In genomic region chr5:98184971-98185805, GRCm38 (mm10) we compare ENCODE assay signal across 9 mouse cellular contexts. TPM values are rescaled to one million over a fixed set of nuclear protein-coding genes. Genes with fewer than 3 reads are reported as not detected.
DNase-seq lines count a peak whose midpoint lies in the region; ATAC-seq and TF ChIP-seq lines count a peak whose summit lies in the region.
"Had no signal": no experiment of that assay in that cellular context is flagged by ENCODE, and none has a peak within 500 bp of the region (broad histone marks: within the 10 kb centered on the region; RNA-seq: fewer than 3 reads in every experiment).

No protein-coding gene starts in this region.

- H3K27me3 ChIP-seq in forebrain, embryonic 10.5 days (ENCODE audit: poor library complexity, severe bottlenecking) = peaks cover 100% of the 10 kb centered on the region
- H3K27me3 ChIP-seq in heart, postnatal 0 days (ENCODE audit: control insufficient read depth, insufficient read depth, low read length) = peaks cover 100% of the 10 kb centered on the region

- ATAC-seq in heart, postnatal 0 days (ENCODE audit: insufficient read depth, low read depth) = peak; percentile 84
- ATAC-seq in neutrophil, adult 5-6 weeks (ENCODE audit: extremely low read depth, insufficient number of reproducible peaks, low FRiP score, poor library complexity, severe bottlenecking) = peak; percentile 64

- TF ChIP-seq CTCF in heart, postnatal 0 days (IDR thresholded peaks at IDR 0.05; ENCODE audit: low read depth) = peak; percentile 69
- TF ChIP-seq CTCF in lung, adult 2 months (IDR thresholded peaks at IDR 0.05; ENCODE audit: insufficient read depth, low read length) = peak; percentile 44

- no peak for TF ChIP-seq POLR2A in lung, adult 2 months (IDR thresholded peaks at IDR 0.05; ENCODE audit: borderline replicate concordance, extremely low read depth, low read depth, low read length)

- peak overlapping the region; percentile 88 for H3K4me2 ChIP-seq in heart, postnatal 0 days (ENCODE audit: low read depth, low read length)

- peaks cover 2% of the 10 kb centered on the region for H3K4me1 ChIP-seq in brown adipose tissue, adult 24 weeks (ENCODE audit: control insufficient read depth, insufficient read depth, insufficient read length, low read length)
- H3K4me1 ChIP-seq in forebrain, embryonic 10.5 days = peaks cover 63% of the 10 kb centered on the region
- H3K4me1 ChIP-seq in heart, postnatal 0 days (ENCODE audit: control insufficient read depth, insufficient read depth) = peaks cover 5% of the 10 kb centered on the region; the same call in 1 of the 2 replicates
- H3K4me1 ChIP-seq in lung, adult 2 months (ENCODE audit: control insufficient read depth, insufficient read depth, low read length) = peaks cover 6% of the 10 kb centered on the region; the same call in 1 of the 2 replicates

- H3K9ac ChIP-seq in heart, postnatal 0 days (replicated peaks; ENCODE audit: low read depth, low read length) = no peak overlapping the region

- TF ChIP-seq EP300 in heart, postnatal 0 days (IDR thresholded peaks at IDR 0.05; ENCODE audit: low read depth) = no peak

- H3K9me3 ChIP-seq in forebrain, embryonic 10.5 days = no peaks in the 10 kb centered on the region
- no peaks in the 10 kb centered on the region for H3K9me3 ChIP-seq in heart, postnatal 0 days (replicated peaks; ENCODE audit: control insufficient read depth, low read length)

- no peaks in the 10 kb centered on the region for H3K36me3 ChIP-seq in forebrain, embryonic 10.5 days (replicated peaks)
- no peaks in the 10 kb centered on the region for H3K36me3 ChIP-seq in heart, postnatal 0 days (replicated peaks; ENCODE audit: control insufficient read depth, insufficient read depth, low read length)

- H3K27ac ChIP-seq in brown adipose tissue, adult 24 weeks (replicated peaks; ENCODE audit: low read depth, low read length) = no peak overlapping the region
- peak overlapping the region; percentile 65 for H3K27ac ChIP-seq in forebrain, embryonic 10.5 days
- no peak overlapping the region for H3K27ac ChIP-seq in heart, postnatal 0 days (ENCODE audit: low read depth)

- H3K4me3 ChIP-seq in brown adipose tissue, adult 24 weeks (ENCODE audit: insufficient read depth, low read depth, low read length) = peak overlapping the region; percentile 62
- peak overlapping the region; percentile 61 for H3K4me3 ChIP-seq in forebrain, embryonic 10.5 days
- peak overlapping the region; percentile 57 for H3K4me3 ChIP-seq in heart, postnatal 0 days (ENCODE audit: low read depth, low read length)
- H3K4me3 ChIP-seq in lung, adult 2 months (replicated peaks; ENCODE audit: extremely low read depth, low read depth, low read length) = peak overlapping the region; percentile 75

- DNase-seq in CD4-positive helper T cell, adult 2 months (ENCODE audit: low read depth, low spot score) = peak; percentile 78
- DNase-seq in forebrain, embryonic 10.5 days (ENCODE audit: extremely low spot score, low spot score) = peak; percentile 88
- DNase-seq in heart, postnatal 0 days (ENCODE audit: low spot score) = peak; percentile 54
- peak; percentile 81 to 82 for DNase-seq in kidney, postnatal 25 days
- peak; percentile 84 for DNase-seq in lung, adult 2 months
- peak; percentile 65 for DNase-seq in testis, postnatal 14 days (ENCODE audit: low spot score)

- under 1% methylated on average over 89 of the region's 89 CpGs for WGBS in forebrain, embryonic 10.5 days
- WGBS in heart, postnatal 0 days = under 1% methylated on average over 84 of the region's 89 CpGs
- under 1% methylated on average over 89 of the region's 89 CpGs for WGBS in lung, adult 2 months

RNA-seq across cellular contexts. Expression of gene Prdm8, which starts 18.2 kb away (rescaled TPM):
- 0.83 TPM in 1 of 2 replicates, not detected in the other for polyA plus RNA-seq in brown adipose tissue, adult 24 weeks (2012; ENCODE audit: insufficient read depth, insufficient read length, missing spikeins)
- polyA plus RNA-seq in forebrain, embryonic 10.5 days (2016; fragmentation: Nextera tagmentation; extraction: Ambion mirVana) = 0.05 TPM in 2 replicates
- 0.19 TPM in 1 of 2 replicates, not detected in the other for total RNA-seq in heart, postnatal 0 days (2014; rRNA removed; ENCODE audit: low replicate concordance)
- not detected in 2 replicates for polyA plus RNA-seq in heart, postnatal 0 days (2015; fragmentation: Nextera tagmentation; extraction: Ambion mirVana)
- polyA plus RNA-seq in lung, adult 2 months (2012; rRNA removed) = 3.6 and 4.7 TPM in 2 replicates
- not detected in 2 replicates for total RNA-seq in neutrophil, adult 5-6 weeks (2017)
- total RNA-seq: MEL had no signal
